Mouse (Mus musculus): Measurements from ENCODE around the gene Iqsec3.

The Iqsec3 gene

GRCm38 (mm10) chr6:121453776-121454175 is 19.7 kb downstream of the Iqsec3 start:
- no peak for DNase-seq

GRCm38 (mm10) chr6:121451703-121452102 is 21.8 kb downstream of the Iqsec3 start:
- no peak for DNase-seq

- DNase-seq: no peak
Observed at GRCm38 (mm10) chr6:121440696-121441220, 32.7 kb downstream of the Iqsec3 start.

- no peak for DNase-seq
Observed at GRCm38 (mm10) chr6:121424830-121425229, 48.6 kb downstream of the Iqsec3 start.

- DNase-seq: no peak
Observed at GRCm38 (mm10) chr6:121424403-121424802, 49.1 kb downstream of the Iqsec3 start.

GRCm38 (mm10) chr6:121412558-121413297 is 60.8 kb downstream of the Iqsec3 start:
- DNase-seq: no peak

- DNase-seq: no peak
Observed at GRCm38 (mm10) chr6:121407571-121408011, 65.9 kb downstream of the Iqsec3 start.

GRCm38 (mm10) chr6:121405311-121405710 is 68.2 kb downstream of the Iqsec3 start:
- no peak for DNase-seq

GRCm38 (mm10) chr6:121402661-121403244 is 70.7 kb downstream of the Iqsec3 start:
- no peak for DNase-seq

GRCm38 (mm10) chr6:121401826-121402660 is 71.4 kb downstream of the Iqsec3 start:
- DNase-seq: no peak

GRCm38 (mm10) chr6:121401140-121401539 is 72.3 kb downstream of the Iqsec3 start:
- no peak for DNase-seq

- no peak for DNase-seq
Observed at GRCm38 (mm10) chr6:121392610-121393252, 80.7 kb downstream of the Iqsec3 start.

- DNase-seq: no peak
Observed at GRCm38 (mm10) chr6:121385397-121385796, 88.1 kb downstream of the Iqsec3 start.

- DNase-seq: no peak
Observed at GRCm38 (mm10) chr6:121382071-121382470, 91.4 kb downstream of the Iqsec3 start.

GRCm38 (mm10) chr6:121380576-121380975 is 92.9 kb downstream of the Iqsec3 start:
- DNase-seq: no peak

GRCm38 (mm10) chr6:121378256-121378655 is 95.2 kb downstream of the Iqsec3 start:
- DNase-seq: no peak

GRCm38 (mm10) chr6:121376159-121376558 is 97.3 kb downstream of the Iqsec3 start:
- no peak for DNase-seq

GRCm38 (mm10) chr6:121371197-121371980 is 102.1 kb downstream of the Iqsec3 start:
- DNase-seq: no peak

GRCm38 (mm10) chr6:121367099-121367498 is 106.4 kb downstream of the Iqsec3 start:
- no peak for DNase-seq

GRCm38 (mm10) chr6:121366537-121366936 is 106.9 kb downstream of the Iqsec3 start:
- DNase-seq: peak; percentile 25 to 34

GRCm38 (mm10) chr6:121363956-121364355 is 109.5 kb downstream of the Iqsec3 start:
- DNase-seq: peak in 1 of 2 experiments; percentile 12

GRCm38 (mm10) chr6:121363061-121363460 is 110.4 kb downstream of the Iqsec3 start:
- no peak for DNase-seq
